Mouse (Mus musculus) cortical plate, adult 2 months (tissue): ENCODE results near the gene Kcnmb3.

Source experiments
- CTCF ChIP-seq: fragments of 200-500 bp; IDR thresholded peaks from 2 replicates; pipeline ENCODE4 v1.5.1; 2011; ENCODE audit warnings: mild to moderate bottlenecking, control low read depth, low read length; ENCODE audit not compliant: insufficient read depth; ENCODE audit errors: extremely low read depth
- POLR2A ChIP-seq: fragments of 200-500 bp; IDR thresholded peaks from 2 replicates; pipeline ENCODE4 v1.6.1; 2011; ENCODE audit warnings: mild to moderate bottlenecking, low read length, control low read depth; ENCODE audit not compliant: insufficient read depth; ENCODE audit errors: extremely low read depth

DNA sequence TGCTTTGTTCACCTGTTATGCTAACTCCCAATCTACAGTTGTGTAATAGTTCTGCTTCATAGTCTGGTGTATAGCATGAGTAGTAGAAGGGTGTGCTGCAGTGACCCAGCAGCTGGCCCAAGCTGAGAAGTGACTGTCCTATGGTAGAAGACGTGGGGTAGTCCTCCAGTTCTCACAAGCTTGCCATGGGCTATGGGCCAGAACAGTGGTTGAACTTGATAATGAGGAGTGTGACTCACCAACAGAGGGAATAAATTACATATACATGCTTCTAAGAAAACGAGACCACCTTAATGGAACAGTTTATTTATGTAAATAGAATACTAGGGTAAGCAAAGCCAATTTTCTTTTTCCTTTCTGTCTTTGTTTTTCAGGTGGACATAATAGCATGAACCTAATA lies 61.6 kb downstream of the Kcnmb3 start:
- TF ChIP-seq CTCF (no peak), POLR2A (no peak)
